Mouse (Mus musculus) liver, embryonic 13.5 days (tissue): ENCODE results near the gene Pebp1. TPM values are rescaled to one million over a fixed set of nuclear protein-coding genes. Genes with fewer than 3 reads are reported as not detected.

Source experiments
- ATAC-seq: fragments of 200-750 bp; cut with Nextera tagmentation; 2 replicates; pipeline ENCODE4 v1.8.0; 2017; ENCODE audit warnings: low read depth, mild to moderate bottlenecking, moderate number of reproducible peaks, moderate library complexity
- DNase-seq: peaks from one replicate; pipeline ENCODE4 v3.0.0; 2022
- H3K27ac ChIP-seq: fragments of 300-500 bp; sonication (generic); 2 replicates; pipeline ENCODE4 v1.5.1; 2015; ENCODE audit warnings: moderate library complexity, mild to moderate bottlenecking, inconsistent platforms
- H3K27me3 ChIP-seq: fragments of 300-500 bp; sonication (generic); 2 replicates; pipeline ENCODE4 v1.6.1; 2015; ENCODE audit warnings: mild to moderate bottlenecking, inconsistent platforms
- H3K36me3 ChIP-seq: fragments of 300-500 bp; sonication (generic); 2 replicates; pipeline ENCODE4 v1.6.1; 2015; ENCODE audit warnings: mild to moderate bottlenecking, inconsistent platforms
- H3K4me1 ChIP-seq: fragments of 300-500 bp; sonication (generic); replicated peaks from 2 replicates; pipeline ENCODE4 v1.6.1; 2015; ENCODE audit warnings: inconsistent platforms
- H3K4me2 ChIP-seq: fragments of 300-500 bp; sonication (generic); 2 replicates; pipeline ENCODE4 v1.6.1; 2015; ENCODE audit warnings: inconsistent platforms, mild to moderate bottlenecking, moderate library complexity
- H3K4me3 ChIP-seq: fragments of 300-500 bp; sonication (generic); replicated peaks from 2 replicates; pipeline ENCODE4 v1.5.1; 2015; ENCODE audit warnings: mild to moderate bottlenecking, inconsistent platforms
- H3K9ac ChIP-seq: fragments of 300-500 bp; sonication (generic); 2 replicates; pipeline ENCODE4 v1.6.1; 2015; ENCODE audit warnings: mild to moderate bottlenecking, inconsistent platforms
- H3K9me3 ChIP-seq: fragments of 300-500 bp; sonication (generic); replicated peaks from 2 replicates; pipeline ENCODE4 v1.6.1; 2016; ENCODE audit warnings: inconsistent platforms
- WGBS: fragments of 180-500 bp; shearing (Covaris S2); methylation state at CpG from one replicate; pipeline ENCODE4 v1.1.7; 2015; ENCODE audit not compliant: insufficient replicate concordance; 5-methylcytosine and 5-hydroxymethylcytosine counted together
- polyA plus RNA-seq: library from polyadenylated mRNA; unstranded; fragments of >200 nt; fragmentation: Nextera tagmentation; extraction: Ambion mirVana; gene quantifications from 2 replicates; pipeline ENCODE4 v1.2.1, GENCODE M21; 2015

The Pebp1 gene
- polyA plus RNA-seq, 1 experiment from 2014 or later, result 275 TPM

GRCm38 (mm10) chr5:117239106-117239505 lies 48.3 kb downstream of the Pebp1 start:
- H3K36me3 ChIP-seq, result peaks cover 79% of the 10 kb centered on the region
- no peak overlapping the region for H3K9ac ChIP-seq
- no peak overlapping the region for H3K4me3 ChIP-seq
- no peaks in the 10 kb centered on the region for H3K9me3 ChIP-seq
- 91% methylated on average over 4 of the region's 4 CpGs for WGBS
- no peak overlapping the region for H3K4me2 ChIP-seq
- H3K27me3 ChIP-seq, result no peaks in the 10 kb centered on the region
- H3K27ac ChIP-seq, result no peak overlapping the region
- no peaks in the 10 kb centered on the region for H3K4me1 ChIP-seq
- DNase-seq, result no peak
- ATAC-seq, result no peak

DNA sequence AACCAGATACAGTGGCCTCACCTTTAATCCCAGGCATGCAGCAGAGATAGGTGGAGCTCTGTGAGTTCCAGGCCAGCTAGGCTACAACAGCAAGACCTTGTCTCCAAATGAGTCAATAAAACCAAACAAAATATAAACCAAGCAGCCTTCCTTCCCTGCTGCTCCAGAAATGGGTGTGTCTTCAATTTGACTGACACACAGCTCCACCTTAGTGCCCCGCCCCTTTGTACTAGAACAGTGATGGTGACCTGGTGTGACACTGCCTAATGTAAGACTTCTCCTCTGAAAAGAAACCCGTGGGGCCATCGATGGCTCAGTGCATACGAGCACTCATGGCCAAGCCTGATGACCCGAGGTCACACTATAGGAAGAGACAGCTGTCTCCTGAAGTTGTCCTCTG lies 50.9 kb downstream of the Pebp1 start:
- no peak overlapping the region for H3K9ac ChIP-seq
- H3K27ac ChIP-seq, result no peak overlapping the region
- no peaks in the 10 kb centered on the region for H3K4me1 ChIP-seq
- no peaks in the 10 kb centered on the region for H3K9me3 ChIP-seq
- no peak overlapping the region for H3K4me3 ChIP-seq
- peaks cover 76% of the 10 kb centered on the region for H3K36me3 ChIP-seq
- no peaks in the 10 kb centered on the region for H3K27me3 ChIP-seq
- no peak overlapping the region for H3K4me2 ChIP-seq
- DNase-seq (no peak), ATAC-seq (peak; percentile 34; the same call in 1 of the 2 replicates)
- 80% methylated on average over 5 of the region's 5 CpGs for WGBS

Other genes with a start within 250 kb of the Pebp1 start
- gene Suds3, start 171.5 kb downstream of the Pebp1 start, polyA plus RNA-seq, result 38.1 and 43.2 TPM in 2 replicates
- gene Taok3, start 167.5 kb downstream of the Pebp1 start, polyA plus RNA-seq, result 49.3 and 56.2 TPM in 2 replicates
- 1.7 TPM in 2 replicates for gene Vsig10, start 31.5 kb upstream of the Pebp1 start, polyA plus RNA-seq
- 19.4 and 19.8 TPM in 2 replicates for gene Wsb2, start 69.7 kb upstream of the Pebp1 start, polyA plus RNA-seq
- 69.9 and 71.9 TPM in 2 replicates for gene Rfc5, start 101.4 kb upstream of the Pebp1 start, polyA plus RNA-seq
- 0.02 and 0.05 TPM in 2 replicates for gene Ksr2, start 126.4 kb upstream of the Pebp1 start, polyA plus RNA-seq